Mouse (Mus musculus): ENCODE data around the gene Gm14226. TPM values are rescaled to one million over a fixed set of nuclear protein-coding genes. Genes with fewer than 3 reads are reported as not detected.
"Not testable (repeated sequence)": the region's sequence is repeated elsewhere in the genome, so short reads cannot be mapped to it uniquely, and the experiment has no call there.

Gene Gm14226
- polyA plus RNA-seq, 1 experiment from 2014 or later, result not detected

GRCm38 (mm10) chr2:155052681-155053080 lies 34.6 kb downstream of the Gm14226 start:
- no peak overlapping the region for H3K27ac ChIP-seq (ENCODE audit: low read depth, low read length)
- no peaks in the 10 kb centered on the region for H3K27me3 ChIP-seq (replicated peaks; ENCODE audit: control insufficient read depth, insufficient read depth, low read length)
- H3K9me3 ChIP-seq (replicated peaks; ENCODE audit: control insufficient read depth, low read length), result no peaks in the 10 kb centered on the region
- DNase-seq (ENCODE audit: low spot score) (no peak), ATAC-seq (no peak)
- H3K4me2 ChIP-seq (ENCODE audit: low read length), result no peak overlapping the region
- no peak overlapping the region for H3K9ac ChIP-seq (ENCODE audit: low read length)
- H3K4me1 ChIP-seq (ENCODE audit: control insufficient read depth, insufficient read depth, low read length), result peaks cover 8% of the 10 kb centered on the region
- no peaks in the 10 kb centered on the region for H3K36me3 ChIP-seq (ENCODE audit: control insufficient read depth, insufficient read depth, low read length)
- H3K4me3 ChIP-seq (ENCODE audit: low read depth, low read length), result no peak overlapping the region
- WGBS, result 87% methylated on average over 2 of the region's 2 CpGs

DNA sequence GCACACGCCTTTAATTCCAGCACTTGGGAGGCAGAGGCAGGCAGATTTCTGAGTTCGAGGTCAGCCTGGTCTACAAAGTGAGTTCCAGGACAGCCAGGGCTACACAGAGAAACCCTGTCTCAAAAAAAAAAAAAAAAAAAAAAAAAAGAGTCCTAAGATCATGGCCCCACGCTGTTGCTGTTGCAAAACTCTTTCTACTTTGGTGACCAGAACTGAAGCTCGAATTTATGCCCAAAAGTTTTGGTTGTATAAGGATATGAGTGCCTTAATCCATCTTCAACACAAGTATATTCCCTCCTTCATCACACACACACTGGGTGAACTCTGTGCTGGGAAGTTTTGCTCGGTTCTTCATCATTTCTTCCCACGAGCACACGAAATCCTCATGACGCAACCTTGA lies 35.4 kb downstream of the Gm14226 start:
- WGBS, result 90% methylated on average over 8 of the region's 8 CpGs

DNA sequence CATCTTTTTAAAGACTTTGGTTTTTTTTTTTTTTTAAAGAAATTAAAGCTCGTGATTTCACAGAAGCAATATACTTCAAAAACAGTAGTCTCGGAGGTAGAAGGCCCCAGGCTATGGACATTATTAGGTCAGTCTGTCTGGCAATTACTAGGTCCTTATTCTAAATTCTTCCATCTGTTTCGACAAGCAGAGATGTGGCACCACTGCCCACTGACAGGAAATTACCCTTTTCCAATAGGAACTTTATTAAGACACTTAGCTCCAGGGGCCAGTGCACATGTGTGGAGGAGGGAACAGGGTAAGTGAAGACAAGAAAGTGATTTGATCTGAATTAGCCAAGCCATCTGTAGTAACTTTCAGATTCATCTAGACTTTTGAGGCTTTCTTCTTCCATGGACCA lies 36.6 kb downstream of the Gm14226 start:
- 87% methylated on average over 3 of the region's 3 CpGs for WGBS
- Histone ChIP-seq H3K9ac (ENCODE audit: low read length) (no peak overlapping the region), H3K36me3 (ENCODE audit: control insufficient read depth, insufficient read depth, low read length) (peaks cover 6% of the 10 kb centered on the region; the same call in 1 of the 2 replicates), H3K27me3 (replicated peaks; ENCODE audit: control insufficient read depth, insufficient read depth, low read length) (no peaks in the 10 kb centered on the region), H3K4me3 (ENCODE audit: low read depth, low read length) (no peak overlapping the region), H3K4me1 (ENCODE audit: control insufficient read depth, insufficient read depth, low read length) (peaks cover 8% of the 10 kb centered on the region), H3K9me3 (replicated peaks; ENCODE audit: control insufficient read depth, low read length) (no peaks in the 10 kb centered on the region), H3K4me2 (ENCODE audit: low read length) (no peak overlapping the region), H3K27ac (ENCODE audit: low read depth, low read length) (no peak overlapping the region)
- DNase-seq (ENCODE audit: low spot score), result no peak
- no peak for ATAC-seq

More for the DNA sequence above, 35.4 kb downstream of the Gm14226 start:
- H3K4me2 ChIP-seq (ENCODE audit: low read length); H3K9ac ChIP-seq (ENCODE audit: low read length); H3K4me3 ChIP-seq (ENCODE audit: low read depth, low read length); ATAC-seq; H3K27ac ChIP-seq (ENCODE audit: low read depth, low read length); H3K27me3 ChIP-seq (replicated peaks; ENCODE audit: control insufficient read depth, insufficient read depth, low read length); H3K36me3 ChIP-seq (ENCODE audit: control insufficient read depth, insufficient read depth, low read length); DNase-seq (ENCODE audit: low spot score); H3K4me1 ChIP-seq (ENCODE audit: control insufficient read depth, insufficient read depth, low read length); H3K9me3 ChIP-seq (replicated peaks; ENCODE audit: control insufficient read depth, low read length): not testable (repeated sequence)

DNA sequence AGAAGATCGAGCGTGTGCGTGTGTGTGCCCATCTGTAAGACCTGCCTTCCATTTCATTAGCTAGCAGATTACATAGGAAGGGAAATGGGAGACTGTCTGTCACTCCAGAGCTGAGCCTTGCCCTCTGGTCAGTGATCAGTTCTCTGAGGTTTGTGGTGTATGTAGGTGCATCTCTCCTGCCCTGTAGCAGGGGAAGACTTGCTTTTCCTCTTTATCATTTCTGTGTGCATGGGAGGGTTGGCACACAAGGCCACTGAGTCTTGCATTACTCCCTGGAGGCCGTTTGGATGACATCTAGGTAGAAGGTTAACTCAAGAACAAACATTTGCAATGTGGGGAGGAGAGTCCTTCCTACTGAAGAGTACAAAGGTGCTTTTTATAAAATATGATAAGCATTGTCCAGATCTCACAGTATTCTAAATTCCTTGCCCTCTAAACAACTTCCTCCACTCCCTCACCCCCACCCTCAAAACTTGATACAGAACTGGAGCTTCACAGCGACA lies 38.1 kb downstream of the Gm14226 start:
- Histone ChIP-seq H3K9ac (ENCODE audit: low read length) (no peak overlapping the region), H3K36me3 (ENCODE audit: control insufficient read depth, insufficient read depth, low read length) (peaks cover 14% of the 10 kb centered on the region), H3K27me3 (replicated peaks; ENCODE audit: control insufficient read depth, insufficient read depth, low read length) (no peaks in the 10 kb centered on the region), H3K4me1 (ENCODE audit: control insufficient read depth, insufficient read depth, low read length) (0 out of 2 replicates have a peak, but pooled peaks cover 4% of the 10 kb centered on the region), H3K27ac (ENCODE audit: low read depth, low read length) (no peak overlapping the region), H3K9me3 (replicated peaks; ENCODE audit: control insufficient read depth, low read length) (no peaks in the 10 kb centered on the region), H3K4me2 (ENCODE audit: low read length) (no peak overlapping the region), H3K4me3 (ENCODE audit: low read depth, low read length) (no peak overlapping the region)
- DNase-seq (ENCODE audit: low spot score), result no peak
- ATAC-seq, result no peak
- 79% methylated on average over 5 of the region's 5 CpGs for WGBS

DNA sequence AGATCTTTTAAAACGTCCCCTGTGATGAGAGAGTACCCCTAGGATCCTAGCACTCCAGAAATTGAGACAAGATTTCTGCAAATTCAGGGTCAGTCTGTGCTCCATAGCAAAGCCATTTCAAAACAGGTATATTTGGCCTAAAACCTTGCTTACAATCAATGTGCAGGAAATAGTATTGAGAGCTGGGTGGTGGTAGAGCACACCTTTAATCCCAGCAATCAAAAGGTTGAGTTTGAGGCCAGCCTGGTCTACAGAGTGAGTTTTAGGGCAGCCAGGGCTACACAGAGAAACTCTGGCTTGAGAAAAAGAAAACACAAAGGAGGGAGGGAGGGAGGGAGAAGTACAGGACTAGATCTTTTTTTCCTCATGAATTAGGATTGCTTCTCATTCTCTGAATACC lies 39.3 kb downstream of the Gm14226 start:
- Histone ChIP-seq H3K9ac (ENCODE audit: low read length) (no peak overlapping the region), H3K4me1 (ENCODE audit: control insufficient read depth, insufficient read depth, low read length) (no peaks in the 10 kb centered on the region), H3K4me2 (ENCODE audit: low read length) (no peak overlapping the region), H3K9me3 (replicated peaks; ENCODE audit: control insufficient read depth, low read length) (no peaks in the 10 kb centered on the region), H3K27ac (ENCODE audit: low read depth, low read length) (no peak overlapping the region), H3K36me3 (ENCODE audit: control insufficient read depth, insufficient read depth, low read length) (peaks cover 26% of the 10 kb centered on the region), H3K27me3 (replicated peaks; ENCODE audit: control insufficient read depth, insufficient read depth, low read length) (no peaks in the 10 kb centered on the region), H3K4me3 (ENCODE audit: low read depth, low read length) (no peak overlapping the region)
- ATAC-seq (no peak), DNase-seq (ENCODE audit: low spot score) (no peak)
- 69% methylated on average over 1 of the region's 1 CpGs for WGBS

- 87% methylated on average over 9 of the region's 9 CpGs for WGBS
- Histone ChIP-seq H3K27me3 (replicated peaks; ENCODE audit: control insufficient read depth, insufficient read depth, low read length) (no peaks in the 10 kb centered on the region), H3K27ac (ENCODE audit: low read depth, low read length) (no peak overlapping the region), H3K4me1 (ENCODE audit: control insufficient read depth, insufficient read depth, low read length) (peaks cover 12% of the 10 kb centered on the region), H3K4me2 (ENCODE audit: low read length) (no peak overlapping the region), H3K9me3 (replicated peaks; ENCODE audit: control insufficient read depth, low read length) (no peaks in the 10 kb centered on the region), H3K36me3 (ENCODE audit: control insufficient read depth, insufficient read depth, low read length) (peaks cover 26% of the 10 kb centered on the region), H3K4me3 (ENCODE audit: low read depth, low read length) (no peak overlapping the region), H3K9ac (ENCODE audit: low read length) (no peak overlapping the region)
- DNase-seq (ENCODE audit: low spot score) (no peak), ATAC-seq (no peak)
Observed at GRCm38 (mm10) chr2:155071027-155071426, 53.0 kb downstream of the Gm14226 start.

DNA sequence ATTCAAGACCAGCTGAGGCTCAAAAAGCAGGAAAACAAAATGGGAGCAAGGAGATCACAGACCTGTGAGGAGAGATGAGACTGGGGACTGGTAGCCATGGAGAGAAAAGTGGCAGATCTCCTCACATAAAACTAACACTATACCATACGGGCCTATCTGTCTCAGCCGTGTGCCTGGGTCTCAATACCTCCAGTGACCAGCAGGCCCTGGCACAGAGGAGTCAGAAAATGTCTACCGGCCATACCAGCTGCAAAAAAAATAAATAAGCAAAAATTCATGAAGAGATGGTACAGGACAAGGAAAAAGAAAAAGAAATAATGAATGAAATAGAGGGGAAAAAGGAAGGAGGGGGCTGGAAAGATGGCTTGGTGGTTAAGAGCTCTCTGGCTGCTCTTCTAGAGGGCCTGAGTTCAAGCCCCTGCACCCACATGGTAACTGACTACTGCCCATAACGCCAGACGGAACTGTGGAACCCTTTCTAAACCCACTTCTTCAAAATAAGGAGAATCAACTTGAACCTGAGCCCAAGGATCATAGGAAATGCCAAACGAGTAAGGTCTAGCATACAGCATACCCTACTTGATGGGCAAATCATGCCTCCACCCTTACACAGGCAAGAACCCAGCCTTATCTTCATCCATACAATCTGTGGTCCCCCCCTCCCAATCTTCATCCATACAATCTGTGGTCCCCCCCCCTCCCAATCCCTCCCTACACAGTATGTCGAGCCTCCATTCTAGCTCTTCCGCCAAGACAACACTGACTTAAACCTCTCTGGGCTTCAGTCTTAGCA lies 54.5 kb downstream of the Gm14226 start:
- H3K9ac ChIP-seq (ENCODE audit: low read length), result no peak overlapping the region
- H3K36me3 ChIP-seq (ENCODE audit: control insufficient read depth, insufficient read depth, low read length), result peaks cover 11% of the 10 kb centered on the region
- peak overlapping the region; percentile 53; the same call in 1 of the 2 replicates for H3K4me2 ChIP-seq (ENCODE audit: low read length)
- no peak overlapping the region for H3K4me3 ChIP-seq (ENCODE audit: low read depth, low read length)
- 79% methylated on average over 8 of the region's 8 CpGs for WGBS
- H3K27ac ChIP-seq (ENCODE audit: low read depth, low read length), result no peak overlapping the region
- no peaks in the 10 kb centered on the region for H3K9me3 ChIP-seq (replicated peaks; ENCODE audit: control insufficient read depth, low read length)
- H3K4me1 ChIP-seq (ENCODE audit: control insufficient read depth, insufficient read depth, low read length), result peaks cover 12% of the 10 kb centered on the region
- H3K27me3 ChIP-seq (replicated peaks; ENCODE audit: control insufficient read depth, insufficient read depth, low read length), result no peaks in the 10 kb centered on the region
- no peak for ATAC-seq
- DNase-seq (ENCODE audit: low spot score), result no peak

GRCm38 (mm10) chr2:155073347-155073746 lies 55.3 kb downstream of the Gm14226 start:
- Histone ChIP-seq H3K4me3 (ENCODE audit: low read depth, low read length) (peak overlapping the region; percentile 65), H3K27ac (ENCODE audit: low read depth, low read length) (peak overlapping the region; percentile 75; the same call in 1 of the 2 replicates), H3K27me3 (replicated peaks; ENCODE audit: control insufficient read depth, insufficient read depth, low read length) (no peaks in the 10 kb centered on the region), H3K9me3 (replicated peaks; ENCODE audit: control insufficient read depth, low read length) (no peaks in the 10 kb centered on the region), H3K36me3 (ENCODE audit: control insufficient read depth, insufficient read depth, low read length) (peaks cover 3% of the 10 kb centered on the region), H3K4me2 (ENCODE audit: low read length) (peak overlapping the region; percentile 53), H3K4me1 (ENCODE audit: control insufficient read depth, insufficient read depth, low read length) (peaks cover 12% of the 10 kb centered on the region), H3K9ac (ENCODE audit: low read length) (peak overlapping the region; percentile 84)
- 22% methylated on average over 3 of the region's 3 CpGs for WGBS
- no peak for DNase-seq (ENCODE audit: low spot score)
- ATAC-seq, result no peak

All from forebrain, embryonic 14.5 days (tissue).